Comparison of ENCODE assay signal across 34 mouse cellular contexts in the genomic region with DNA sequence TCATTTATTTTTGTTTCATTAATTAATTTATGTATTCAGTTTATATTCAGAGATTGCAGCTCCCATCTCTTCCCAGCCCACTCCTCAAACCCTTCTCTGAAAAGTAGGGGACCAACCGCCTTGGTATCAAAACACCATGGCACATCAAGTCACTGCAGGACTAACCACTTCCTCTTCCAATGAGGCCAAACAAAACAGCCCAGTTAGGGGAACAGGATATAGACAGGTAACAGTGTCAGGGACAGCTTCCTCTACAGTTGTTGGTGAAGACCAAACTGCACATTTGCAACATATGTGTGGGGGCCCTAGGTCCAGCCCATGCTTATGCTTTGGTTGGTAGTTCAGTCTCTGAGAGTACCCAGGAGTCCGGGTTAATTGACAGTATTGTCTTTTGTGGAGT. TPM values are rescaled to one million over a fixed set of nuclear protein-coding genes. Genes with fewer than 3 reads are reported as not detected.
DNase-seq lines count a peak whose midpoint lies in the region; ATAC-seq and TF ChIP-seq lines count a peak whose summit lies in the region.
"Not testable (repeated sequence)": the region's sequence is repeated elsewhere in the genome, so short reads cannot be mapped to it uniquely, and the experiment has no call there.
"Had no signal": no experiment of that assay in that cellular context is flagged by ENCODE, and none has a peak within 500 bp of the region (broad histone marks: within the 10 kb centered on the region; RNA-seq: fewer than 3 reads in every experiment).

No protein-coding gene starts in this region.

- H3K79me2 ChIP-seq in MEL (ENCODE audit: control insufficient read depth, insufficient read depth, low read length, poor library complexity) = not testable (repeated sequence)

- ATAC-seq in common myeloid progenitor, adult 5-6 weeks (replicated peaks; ENCODE audit: low read depth, poor library complexity, severe bottlenecking) = peak; percentile 93
- ATAC-seq in liver, embryonic 11.5 days (replicated peaks; ENCODE audit: low FRiP score) = peak; percentile 30; the same call in 1 of the 2 replicates
- peak; percentile 73; the same call in 1 of the 2 replicates for ATAC-seq in monocyte, adult 5-6 weeks (replicated peaks; ENCODE audit: insufficient number of reproducible peaks, low FRiP score, low TSS enrichment, poor library complexity, severe bottlenecking)

- H3K4me2 ChIP-seq in liver, embryonic 11.5 days = not testable (repeated sequence)

- H3K36me3 ChIP-seq in MEL (ENCODE audit: control insufficient read depth in 1 of 2, insufficient read depth in 2 of 2, low read length in 2 of 2); liver, embryonic 11.5 days (ENCODE audit: control insufficient read depth, insufficient read depth, low read length): not testable (repeated sequence)

- not testable (repeated sequence) for H3K9me3 ChIP-seq in MEL (replicated peaks; ENCODE audit: insufficient read depth, low read length); liver, embryonic 11.5 days (ENCODE audit: control insufficient read depth, low read length)

- not testable (repeated sequence) for H3K4me3 ChIP-seq in MEL (ENCODE audit: control insufficient read depth in 1 of 2, insufficient read depth in 1 of 2, low read depth in 2 of 2, low read length in 2 of 2); liver, embryonic 11.5 days (ENCODE audit: low read depth, low read length)

- H3K27me3 ChIP-seq in MEL (ENCODE audit: control insufficient read depth in 1 of 2, insufficient read depth in 2 of 2, low read length in 2 of 2); liver, embryonic 11.5 days (replicated peaks; ENCODE audit: control insufficient read depth, insufficient read depth, low read length): not testable (repeated sequence)

- not testable (repeated sequence) for TF ChIP-seq RAD21 in MEL (IDR thresholded peaks at IDR 0.05; ENCODE audit: low read depth, low read length)

- DNase-seq in B cell, adult 2 months = peak; percentile 37 to 40
- peak; percentile 58 for DNase-seq in MEL (ENCODE audit: low read depth, low spot score)
- DNase-seq in liver, embryonic 11.5 days (ENCODE audit: low spot score) = not testable (repeated sequence)
- peak; percentile 18 for DNase-seq in lung, postnatal 25 days (ENCODE audit: low spot score)
- peak; percentile 60 to 62 for DNase-seq in spleen, postnatal 36 days (ENCODE audit: low spot score in 2 of 2)
- DNase-seq in thymus, postnatal 25 days = peak; percentile 22

- H3K27ac ChIP-seq in MEL (ENCODE audit: control insufficient read depth, low read depth, low read length); liver, embryonic 11.5 days (ENCODE audit: low read depth, low read length): not testable (repeated sequence)

- 44% methylated on average over 2 of the region's 2 CpGs for WGBS in liver, embryonic 11.5 days

- TF ChIP-seq EP300 in MEL (IDR thresholded peaks at IDR 0.05; ENCODE audit: low read depth in 1 of 2, low read length in 2 of 2) = peak; percentile 60 to 70; a peak in 3 of 4 replicates

- not testable (repeated sequence) for H3K4me1 ChIP-seq in MEL (ENCODE audit: control insufficient read depth in 1 of 2, insufficient read depth in 2 of 2, low read length in 2 of 2); liver, embryonic 11.5 days (replicated peaks; ENCODE audit: control insufficient read depth, insufficient read depth, low read length)

- not testable (repeated sequence) for TF ChIP-seq CTCF in MEL (IDR thresholded peaks at IDR 0.05 in 2 of 3, conservative IDR thresholded peaks at IDR 0.05 in 1 of 3; ENCODE audit: control insufficient read depth in 1 of 3, insufficient read depth in 1 of 3, low read depth in 2 of 3, low read length in 3 of 3, poor library complexity in 1 of 3, severe bottlenecking in 1 of 3)

- not testable (repeated sequence) for H3K9ac ChIP-seq in MEL (ENCODE audit: control insufficient read depth, low read depth, low read length, poor library complexity, severe bottlenecking); liver, embryonic 11.5 days (ENCODE audit: low read depth, low read length)

- TF ChIP-seq POLR2A in MEL (IDR thresholded peaks at IDR 0.05; ENCODE audit: control insufficient read depth in 1 of 2, insufficient read depth in 1 of 2, low read depth in 1 of 2, low read length in 2 of 2, poor library complexity in 1 of 2) = not testable (repeated sequence)

TF ChIP-seq in MEL, 35 proteins besides CTCF, POLR2A, EP300 and RAD21:
- 0 out of 2 replicates have a peak, but pooled peaks have one; percentile 25 for TF ChIP-seq GATA1 (IDR thresholded peaks at IDR 0.05; ENCODE audit: low read depth, low read length)
- TF ChIP-seq TAL1 (IDR thresholded peaks at IDR 0.05; ENCODE audit: low read length) = 0 out of 2 replicates have a peak, but pooled peaks have one; percentile 6

RNA-seq across cellular contexts. Expression of gene Ifi203, which starts 6.6 kb away (rescaled TPM):
- total RNA-seq in MEL (2012; rRNA removed) = 0.08 and 0.10 TPM in 2 replicates
- polyA plus RNA-seq in MEL (2012; ENCODE audit: insufficient read depth in 1 of 2, insufficient read length in 2 of 2, low read depth in 1 of 2, low replicate concordance in 2 of 2, missing spikeins in 1 of 2) = under 1 TPM in 1 of 2 experiments, not detected in 1; 0.25 TPM
- total RNA-seq in common myeloid progenitor, adult 5-6 weeks (2017) = 81.0 and 93.4 TPM in 2 replicates
- 0.74 and 0.78 TPM in 2 replicates for polyA plus RNA-seq in liver, embryonic 11.5 days (2014; fragmentation: Nextera tagmentation; extraction: Ambion mirVana)
- 55.5 to 174 TPM (median 84.6 TPM) in 3 replicates for total RNA-seq in monocyte, adult 5-6 weeks (2017)
- polyA plus RNA-seq: embryonic facial prominence, embryonic 10.5 days; G1E; hindbrain, embryonic 10.5 days had no signal

RNA-seq across cellular contexts. Expression of gene Mndal, which starts 6.8 kb away (rescaled TPM):
- not detected in 2 replicates for total RNA-seq in MEL (2012; rRNA removed)
- not detected for polyA plus RNA-seq in MEL (2012; ENCODE audit: insufficient read depth in 1 of 2, insufficient read length in 2 of 2, low read depth in 1 of 2, low replicate concordance in 2 of 2, missing spikeins in 1 of 2)
- 122 and 152 TPM in 2 replicates for total RNA-seq in common myeloid progenitor, adult 5-6 weeks (2017)
- polyA plus RNA-seq in liver, embryonic 11.5 days (2014; fragmentation: Nextera tagmentation; extraction: Ambion mirVana) = 1.8 and 2.0 TPM in 2 replicates
- total RNA-seq in monocyte, adult 5-6 weeks (2017) = 230 to 569 TPM (median 257 TPM) in 3 replicates
- polyA plus RNA-seq: embryonic facial prominence, embryonic 10.5 days; G1E had no signal

RNA-seq across cellular contexts. Expression of gene Ifi202b, which starts 33.5 kb away (rescaled TPM):
- not detected in 2 replicates for total RNA-seq in MEL (2012; rRNA removed)
- polyA plus RNA-seq in MEL (2012; ENCODE audit: insufficient read depth in 1 of 2, insufficient read length in 2 of 2, low read depth in 1 of 2, low replicate concordance in 2 of 2, missing spikeins in 1 of 2) = not detected
- total RNA-seq in common myeloid progenitor, adult 5-6 weeks (2017) = not detected in 2 replicates
- not detected in 2 replicates for polyA plus RNA-seq in liver, embryonic 11.5 days (2014; fragmentation: Nextera tagmentation; extraction: Ambion mirVana)
- total RNA-seq in monocyte, adult 5-6 weeks (2017) = not detected in 3 replicates
- total RNA-seq: adrenal gland, adult 8-10 months; adrenal gland, postnatal 4 days; forebrain, postnatal 0 days; gastrocnemius, adult 8-10 months; gastrocnemius, postnatal 4 days; heart, adult 8-10 months; heart, postnatal 10 days; layer of hippocampus, adult 2 months; layer of hippocampus, postnatal 14 days; left cerebral cortex, adult 2 months; left cerebral cortex, postnatal 25 days; liver, adult 2 months had no signal
- polyA plus RNA-seq: cerebellum, adult 2 months; embryonic facial prominence, embryonic 10.5 days; forebrain, embryonic 12.5 days; forebrain, postnatal 0 days; G1E; heart, embryonic 13.5 days; hindbrain, embryonic 10.5 days; hindbrain, embryonic 15.5 days; intestine, embryonic 15.5 days; kidney, adult 2 months; kidney, embryonic 16.5 days; limb, embryonic 12.5 days; liver, adult 2 months; lung, embryonic 14.5 days; midbrain, embryonic 14.5 days; neural tube, embryonic 12.5 days had no signal

RNA-seq across cellular contexts. Expression of gene Ifi211, which starts 36.2 kb away (rescaled TPM):
- total RNA-seq in MEL (2012; rRNA removed) = not detected in 2 replicates
- not detected for polyA plus RNA-seq in MEL (2012; ENCODE audit: insufficient read depth in 1 of 2, insufficient read length in 2 of 2, low read depth in 1 of 2, low replicate concordance in 2 of 2, missing spikeins in 1 of 2)
- 2.5 and 4.8 TPM in 2 replicates for total RNA-seq in common myeloid progenitor, adult 5-6 weeks (2017)
- 0.64 and 0.88 TPM in 2 replicates for polyA plus RNA-seq in liver, embryonic 11.5 days (2014; fragmentation: Nextera tagmentation; extraction: Ambion mirVana)
- total RNA-seq in monocyte, adult 5-6 weeks (2017) = 14.3 to 32.8 TPM (median 24.4 TPM) in 3 replicates
- total RNA-seq: G1E; layer of hippocampus, adult 2 months; layer of hippocampus, postnatal 14 days; left cerebral cortex, adult 2 months; left cerebral cortex, postnatal 25 days had no signal
- polyA plus RNA-seq: G1E had no signal

Comparison
In these comparisons a context has a peak if more than half of its experiments do, and no peak if none do; other contexts are left out.
1. ATAC-seq: peak in every context shown above with its lines; median percentile 93 in common myeloid progenitor, adult 5-6 weeks; 73 in monocyte, adult 5-6 weeks; 30 in liver, embryonic 11.5 days.
2. RNA of gene Ifi203, which starts 6.6 kb away (total RNA-seq): 81.0 to 93.4 TPM in common myeloid progenitor, adult 5-6 weeks and 55.5 to 174 TPM in monocyte, adult 5-6 weeks; 0.08 to 0.10 TPM in MEL; every median in the first group is over 10 times any median in the second.
3. RNA of gene Mndal, which starts 6.8 kb away (total RNA-seq): 230 to 569 TPM in monocyte, adult 5-6 weeks and 122 to 152 TPM in common myeloid progenitor, adult 5-6 weeks; not detected in MEL; every median in the first group is over 100 times any median in the second.